ENCODE assay signal across 17 mouse cellular contexts in genomic region chr12:29873281-29873772, GRCm38 (mm10).
A peak's percentile ranks its signal among the peaks of the same experiment; 100 is the strongest.
DNase-seq lines count a peak whose midpoint lies in the region; ATAC-seq lines count a peak whose summit lies in the region.
"Had no signal": no experiment of that assay in that cellular context is flagged by ENCODE, and none has a peak within 500 bp of the region (broad histone marks: within the 10 kb centered on the region; RNA-seq: fewer than 3 reads in every experiment).

No protein-coding gene starts in this region.

- no peak overlapping the region for H3K4me3 ChIP-seq in forebrain, embryonic 10.5 days
- no peak overlapping the region for H3K4me3 ChIP-seq in forebrain, embryonic 11.5 days (ENCODE audit: low read depth, low read length)
- H3K4me3 ChIP-seq in midbrain, embryonic 10.5 days, result no peak overlapping the region
- no peak overlapping the region for H3K4me3 ChIP-seq in midbrain, embryonic 11.5 days (ENCODE audit: low read depth, low read length)
- no peak overlapping the region for H3K4me3 ChIP-seq in hindbrain, embryonic 16.5 days (ENCODE audit: low read length)
- no peak overlapping the region for H3K4me3 ChIP-seq in neural tube, embryonic 15.5 days (replicated peaks)
- H3K4me3 ChIP-seq: heart, embryonic 15.5 days; lung, embryonic 15.5 days; megakaryocyte, embryonic 14.5 days; stomach, embryonic 15.5 days had no signal

- H3K27ac ChIP-seq in forebrain, embryonic 10.5 days, result peak overlapping the region; percentile 45; the same call in 1 of the 2 replicates
- H3K27ac ChIP-seq in forebrain, embryonic 11.5 days (ENCODE audit: low read depth, low read length), result no peak overlapping the region
- peak overlapping the region; percentile 50 for H3K27ac ChIP-seq in midbrain, embryonic 10.5 days (replicated peaks)
- no peak overlapping the region for H3K27ac ChIP-seq in midbrain, embryonic 11.5 days (ENCODE audit: low read depth, low read length)
- H3K27ac ChIP-seq in hindbrain, embryonic 16.5 days (ENCODE audit: low read depth, low read length), result peak overlapping the region; percentile 94
- H3K27ac ChIP-seq in neural tube, embryonic 15.5 days (replicated peaks), result peak overlapping the region; percentile 92
- H3K27ac ChIP-seq: heart, embryonic 15.5 days; lung, embryonic 15.5 days; stomach, embryonic 15.5 days had no signal

- H3K27me3 ChIP-seq in forebrain, embryonic 10.5 days (ENCODE audit: poor library complexity, severe bottlenecking), result no peaks in the 10 kb centered on the region
- no peaks in the 10 kb centered on the region for H3K27me3 ChIP-seq in forebrain, embryonic 11.5 days (ENCODE audit: control insufficient read depth, insufficient read depth, low read length)
- H3K27me3 ChIP-seq in midbrain, embryonic 10.5 days (ENCODE audit: low read depth, poor library complexity, severe bottlenecking), result 0 out of 2 replicates have a peak, but pooled peaks cover 4% of the 10 kb centered on the region
- no peaks in the 10 kb centered on the region for H3K27me3 ChIP-seq in midbrain, embryonic 11.5 days (ENCODE audit: control insufficient read depth, insufficient read depth, low read length)
- no peaks in the 10 kb centered on the region for H3K27me3 ChIP-seq in hindbrain, embryonic 16.5 days (replicated peaks; ENCODE audit: control insufficient read depth, insufficient read depth, low read length)
- H3K27me3 ChIP-seq in neural tube, embryonic 15.5 days (replicated peaks), result no peaks in the 10 kb centered on the region
- H3K27me3 ChIP-seq: heart, embryonic 15.5 days; lung, embryonic 15.5 days; megakaryocyte, embryonic 14.5 days; stomach, embryonic 15.5 days had no signal

- no peak for ATAC-seq in forebrain, embryonic 11.5 days (replicated peaks; ENCODE audit: low FRiP score)
- ATAC-seq in midbrain, embryonic 11.5 days (ENCODE audit: low FRiP score), result no peak
- no peak for ATAC-seq in hindbrain, embryonic 16.5 days
- no peak for ATAC-seq in neural tube, embryonic 15.5 days (ENCODE audit: low FRiP score)
- no peak for ATAC-seq in CD4-positive, CD25-positive, alpha-beta regulatory T cell, adult 4 months
- ATAC-seq: intestine, embryonic 16.5 days; Patski had no signal

- H3K4me2 ChIP-seq in forebrain, embryonic 11.5 days (ENCODE audit: low read depth, low read length, severe bottlenecking), result no peak overlapping the region
- H3K4me2 ChIP-seq in midbrain, embryonic 11.5 days, result no peak overlapping the region
- H3K4me2 ChIP-seq in hindbrain, embryonic 16.5 days (ENCODE audit: low read length), result no peak overlapping the region
- H3K4me2 ChIP-seq in neural tube, embryonic 15.5 days, result no peak overlapping the region
- H3K4me2 ChIP-seq: heart, embryonic 15.5 days; lung, embryonic 15.5 days; stomach, embryonic 15.5 days had no signal

- DNase-seq in forebrain, embryonic 10.5 days (ENCODE audit: extremely low spot score, low spot score), result no peak
- no peak for DNase-seq in forebrain, embryonic 11.5 days (ENCODE audit: low spot score)
- no peak for DNase-seq in midbrain, embryonic 10.5 days (ENCODE audit: low spot score)
- DNase-seq in midbrain, embryonic 11.5 days (ENCODE audit: low spot score, missing footprints), result no peak
- DNase-seq in left cerebral cortex, adult 18-20 months (ENCODE audit: low spot score in 2 of 2), result no peak
- DNase-seq: gastrocnemius, postnatal 14 days; kidney, postnatal 10 days; spleen, adult 18-20 months had no signal

- 69% methylated on average over 1 of the region's 1 CpGs for WGBS in forebrain, embryonic 10.5 days
- WGBS in forebrain, embryonic 11.5 days, result 60% methylated on average over 1 of the region's 1 CpGs
- WGBS in midbrain, embryonic 10.5 days, result 70% methylated on average over 1 of the region's 1 CpGs
- WGBS in midbrain, embryonic 11.5 days, result 40% methylated on average over 1 of the region's 1 CpGs
- WGBS in hindbrain, embryonic 16.5 days, result 69% methylated on average over 1 of the region's 1 CpGs
- 71% methylated on average over 1 of the region's 1 CpGs for WGBS in neural tube, embryonic 15.5 days

- no peaks in the 10 kb centered on the region for H3K36me3 ChIP-seq in forebrain, embryonic 10.5 days (replicated peaks)
- H3K36me3 ChIP-seq in forebrain, embryonic 11.5 days (ENCODE audit: control insufficient read depth, insufficient read depth, low read length), result no peaks in the 10 kb centered on the region
- no peaks in the 10 kb centered on the region for H3K36me3 ChIP-seq in midbrain, embryonic 10.5 days
- no peaks in the 10 kb centered on the region for H3K36me3 ChIP-seq in midbrain, embryonic 11.5 days (ENCODE audit: control insufficient read depth, insufficient read depth, low read length)
- no peaks in the 10 kb centered on the region for H3K36me3 ChIP-seq in hindbrain, embryonic 16.5 days (ENCODE audit: control insufficient read depth, insufficient read depth, low read length)
- peaks cover 5% of the 10 kb centered on the region; the same call in 1 of the 2 replicates for H3K36me3 ChIP-seq in neural tube, embryonic 15.5 days
- H3K36me3 ChIP-seq: heart, embryonic 15.5 days; lung, embryonic 15.5 days; stomach, embryonic 15.5 days had no signal

- peaks cover 20% of the 10 kb centered on the region for H3K4me1 ChIP-seq in forebrain, embryonic 10.5 days
- H3K4me1 ChIP-seq in forebrain, embryonic 11.5 days (replicated peaks; ENCODE audit: control insufficient read depth, insufficient read depth, low read length), result peaks cover 8% of the 10 kb centered on the region
- peaks cover 23% of the 10 kb centered on the region for H3K4me1 ChIP-seq in midbrain, embryonic 10.5 days
- H3K4me1 ChIP-seq in midbrain, embryonic 11.5 days (ENCODE audit: control insufficient read depth, insufficient read depth, low read length), result peaks cover 13% of the 10 kb centered on the region
- peaks cover 21% of the 10 kb centered on the region for H3K4me1 ChIP-seq in hindbrain, embryonic 16.5 days (ENCODE audit: control insufficient read depth, insufficient read depth, low read depth, low read length)
- peaks cover 37% of the 10 kb centered on the region for H3K4me1 ChIP-seq in neural tube, embryonic 15.5 days
- H3K4me1 ChIP-seq: lung, embryonic 15.5 days; megakaryocyte, embryonic 14.5 days; stomach, embryonic 15.5 days had no signal

- H3K9ac ChIP-seq in forebrain, embryonic 11.5 days (ENCODE audit: low read length), result no peak overlapping the region
- no peak overlapping the region for H3K9ac ChIP-seq in midbrain, embryonic 11.5 days (ENCODE audit: low read length)
- H3K9ac ChIP-seq in hindbrain, embryonic 16.5 days (ENCODE audit: low read depth, low read length), result no peak overlapping the region
- no peak overlapping the region for H3K9ac ChIP-seq in neural tube, embryonic 15.5 days (replicated peaks)
- H3K9ac ChIP-seq: heart, embryonic 15.5 days; lung, embryonic 15.5 days; stomach, embryonic 15.5 days had no signal

- H3K9me3 ChIP-seq in forebrain, embryonic 10.5 days, result no peaks in the 10 kb centered on the region
- H3K9me3 ChIP-seq in forebrain, embryonic 11.5 days (ENCODE audit: control insufficient read depth, low read length), result no peaks in the 10 kb centered on the region
- no peaks in the 10 kb centered on the region for H3K9me3 ChIP-seq in midbrain, embryonic 10.5 days (replicated peaks)
- no peaks in the 10 kb centered on the region for H3K9me3 ChIP-seq in midbrain, embryonic 11.5 days (ENCODE audit: control insufficient read depth, low read length)
- no peaks in the 10 kb centered on the region for H3K9me3 ChIP-seq in hindbrain, embryonic 16.5 days (ENCODE audit: control insufficient read depth, low read length)
- H3K9me3 ChIP-seq in neural tube, embryonic 15.5 days (replicated peaks), result no peaks in the 10 kb centered on the region
- H3K9me3 ChIP-seq: heart, embryonic 15.5 days; lung, embryonic 15.5 days; stomach, embryonic 15.5 days had no signal

Comparison
In these comparisons a context has a peak if more than half of its experiments do, and no peak if none do; other contexts are left out.
1. H3K27ac ChIP-seq: peak in forebrain, embryonic 10.5 days (single experiment), midbrain, embryonic 10.5 days (single experiment), hindbrain, embryonic 16.5 days (single experiment) and neural tube, embryonic 15.5 days (single experiment); none in forebrain, embryonic 11.5 days (single experiment) and midbrain, embryonic 11.5 days (single experiment).